ENCODE assay signal across 13 mouse cellular contexts in the genomic region with DNA sequence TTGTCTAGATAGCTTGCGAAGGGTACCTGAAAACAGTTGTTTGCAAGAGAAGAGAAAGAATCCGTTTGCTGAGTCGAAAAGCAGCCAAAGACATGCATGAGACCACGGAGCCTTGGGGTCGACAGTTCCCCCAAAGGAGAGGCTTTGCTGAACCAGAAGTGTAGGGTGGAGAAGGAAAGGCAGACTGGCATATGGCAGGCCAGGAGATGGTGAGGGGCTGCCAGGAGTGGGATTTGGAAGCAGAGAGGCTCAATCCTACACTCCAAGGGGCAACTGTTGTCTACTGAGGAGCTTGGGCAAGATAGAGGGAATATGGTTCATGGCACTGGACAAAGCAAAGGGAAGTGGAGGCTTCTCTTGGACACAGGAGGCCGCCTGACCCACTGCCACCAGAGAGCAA.
DNase-seq lines count a peak whose midpoint lies in the region; ATAC-seq and TF ChIP-seq lines count a peak whose summit lies in the region.
"Had no signal": no experiment of that assay in that cellular context is flagged by ENCODE, and none has a peak within 500 bp of the region (broad histone marks: within the 10 kb centered on the region; RNA-seq: fewer than 3 reads in every experiment).

No protein-coding gene starts in this region.

- H3K4me3 ChIP-seq in embryonic facial prominence, embryonic 12.5 days, result no peak overlapping the region
- no peak overlapping the region for H3K4me3 ChIP-seq in embryonic facial prominence, embryonic 10.5 days
- no peak overlapping the region for H3K4me3 ChIP-seq in left cerebral cortex, adult 2 months
- H3K4me3 ChIP-seq in E14TG2a.4 (replicated peaks; ENCODE audit: low read length), result peak overlapping the region; percentile 27; the same call in 1 of the 2 replicates
- H3K4me3 ChIP-seq in liver, embryonic 16.5 days (ENCODE audit: low read depth, low read length), result no peak overlapping the region
- H3K4me3 ChIP-seq: hindbrain, embryonic 15.5 days; neural tube, embryonic 15.5 days had no signal

- H3K27ac ChIP-seq in embryonic facial prominence, embryonic 12.5 days, result no peak overlapping the region
- no peak overlapping the region for H3K27ac ChIP-seq in embryonic facial prominence, embryonic 10.5 days (replicated peaks)
- peak overlapping the region; percentile 20 for H3K27ac ChIP-seq in left cerebral cortex, adult 2 months
- peak overlapping the region; percentile 94 for H3K27ac ChIP-seq in liver, embryonic 16.5 days (ENCODE audit: low read length)
- H3K27ac ChIP-seq: hindbrain, embryonic 15.5 days; neural tube, embryonic 15.5 days had no signal

- no peak for ATAC-seq in embryonic facial prominence, embryonic 12.5 days (ENCODE audit: insufficient number of reproducible peaks, insufficient read depth, low FRiP score, low TSS enrichment)
- no peak for ATAC-seq in liver, embryonic 16.5 days (ENCODE audit: low read depth)

- H3K4me1 ChIP-seq in embryonic facial prominence, embryonic 12.5 days, result peaks cover 16% of the 10 kb centered on the region; the same call in 1 of the 2 replicates
- peaks cover 39% of the 10 kb centered on the region for H3K4me1 ChIP-seq in embryonic facial prominence, embryonic 10.5 days
- H3K4me1 ChIP-seq in E14TG2a.4 (replicated peaks; ENCODE audit: low read depth, low read length), result peaks cover 63% of the 10 kb centered on the region
- H3K4me1 ChIP-seq in liver, embryonic 16.5 days (ENCODE audit: control insufficient read depth, low read depth, low read length), result peaks cover 45% of the 10 kb centered on the region

- 0 out of 2 replicates have a peak, but pooled peaks cover 4% of the 10 kb centered on the region for H3K27me3 ChIP-seq in embryonic facial prominence, embryonic 12.5 days
- H3K27me3 ChIP-seq in embryonic facial prominence, embryonic 10.5 days (replicated peaks; ENCODE audit: low read depth, poor library complexity, severe bottlenecking), result peaks cover 30% of the 10 kb centered on the region
- peaks cover 29% of the 10 kb centered on the region for H3K27me3 ChIP-seq in E14TG2a.4 (ENCODE audit: insufficient read depth, low read length)
- H3K27me3 ChIP-seq in liver, embryonic 16.5 days (ENCODE audit: control insufficient read depth, insufficient read depth, low read depth, low read length), result no peaks in the 10 kb centered on the region; the same call in 1 of the 2 replicates
- H3K27me3 ChIP-seq: Patski had no signal

- no peaks in the 10 kb centered on the region for H3K36me3 ChIP-seq in embryonic facial prominence, embryonic 12.5 days
- H3K36me3 ChIP-seq in embryonic facial prominence, embryonic 10.5 days (replicated peaks), result no peaks in the 10 kb centered on the region
- H3K36me3 ChIP-seq in E14TG2a.4 (ENCODE audit: insufficient read depth, low read length), result no peaks in the 10 kb centered on the region
- H3K36me3 ChIP-seq in liver, embryonic 16.5 days (ENCODE audit: control insufficient read depth, insufficient read depth), result peaks cover 30% of the 10 kb centered on the region
- H3K36me3 ChIP-seq: hindbrain, embryonic 15.5 days had no signal

- no peak for DNase-seq in embryonic facial prominence, embryonic 10.5 days (ENCODE audit: low spot score)
- no peak for DNase-seq in left cerebral cortex, adult 2 months (ENCODE audit: extremely low spot score in 1 of 2, low spot score in 2 of 2)
- DNase-seq in left cerebral cortex, postnatal 25 days (ENCODE audit: low spot score in 2 of 2), result no peak
- no peak for DNase-seq in kidney, postnatal 10 days
- DNase-seq in testis, postnatal 14 days (ENCODE audit: low spot score), result no peak
- DNase-seq: thymus, postnatal 25 days had no signal

- H3K4me2 ChIP-seq in embryonic facial prominence, embryonic 12.5 days (replicated peaks), result no peak overlapping the region
- H3K4me2 ChIP-seq in liver, embryonic 16.5 days (ENCODE audit: low read depth, low read length), result peak overlapping the region; percentile 42
- H3K4me2 ChIP-seq: hindbrain, embryonic 15.5 days; midbrain, embryonic 11.5 days; neural tube, embryonic 15.5 days had no signal

- H3K9ac ChIP-seq in embryonic facial prominence, embryonic 12.5 days, result 0 out of 2 replicates have a peak overlapping the region, but pooled peaks have one; percentile 24
- peak overlapping the region; percentile 5; the same call in 1 of the 2 replicates for H3K9ac ChIP-seq in liver, embryonic 16.5 days (ENCODE audit: low read depth, low read length)
- H3K9ac ChIP-seq: hindbrain, embryonic 15.5 days; neural tube, embryonic 15.5 days had no signal

- TF ChIP-seq CTCF in left cerebral cortex, adult 2 months (IDR thresholded peaks at IDR 0.05), result no peak
- no peak for TF ChIP-seq CTCF in E14TG2a.4 (conservative IDR thresholded peaks at IDR 0.05; ENCODE audit: low read length)

- 76% methylated on average over 6 of the region's 6 CpGs for WGBS in embryonic facial prominence, embryonic 12.5 days
- 84% methylated on average over 6 of the region's 6 CpGs for WGBS in embryonic facial prominence, embryonic 10.5 days
- WGBS in liver, embryonic 16.5 days (ENCODE audit: insufficient replicate concordance), result 75% methylated on average over 6 of the region's 6 CpGs

- intact Hi-C loops in left cerebral cortex, adult 2 months (cut with DNase I), result loop anchor here (2.0 to 10.0 kb wide), 6 partner anchors 119 to 808 kb away; a partner anchor contains a TSS
- intact Hi-C loops in left cerebral cortex, postnatal 25 days (cut with DNase I), result loop anchor here (2.0 kb wide), 1 partner anchor 128 kb away; no protein-coding TSS in a partner anchor

- H3K9me3 ChIP-seq in embryonic facial prominence, embryonic 12.5 days, result no peaks in the 10 kb centered on the region
- no peaks in the 10 kb centered on the region for H3K9me3 ChIP-seq in embryonic facial prominence, embryonic 10.5 days
- H3K9me3 ChIP-seq in E14TG2a.4 (ENCODE audit: low read length), result no peaks in the 10 kb centered on the region
- no peaks in the 10 kb centered on the region for H3K9me3 ChIP-seq in liver, embryonic 16.5 days (replicated peaks; ENCODE audit: control insufficient read depth, low read length)
- H3K9me3 ChIP-seq: hindbrain, embryonic 15.5 days; neural tube, embryonic 15.5 days had no signal

Comparison
In these comparisons a context has a peak if more than half of its experiments do, and no peak if none do; other contexts are left out.
1. H3K27ac ChIP-seq: peak in left cerebral cortex, adult 2 months (single experiment) and liver, embryonic 16.5 days (single experiment); none in embryonic facial prominence, embryonic 12.5 days (single experiment) and embryonic facial prominence, embryonic 10.5 days (single experiment).